Mouse (Mus musculus): Measurements from ENCODE around the gene Abcc4.

Abcc4 gene

GRCm38 (mm10) chr14:118712889-118713288 is 6.9 kb upstream of the Abcc4 start:
- no peak for DNase-seq (ENCODE audit: low read depth, low spot score)

- DNase-seq (ENCODE audit: low read depth, low spot score), result no peak
Measured at GRCm38 (mm10) chr14:118710945-118711344, 4.9 kb upstream of the Abcc4 start.

GRCm38 (mm10) chr14:118709736-118710135 is 3.7 kb upstream of the Abcc4 start:
- DNase-seq (ENCODE audit: low read depth, low spot score), result peak; percentile 37

- no peak for DNase-seq (ENCODE audit: low read depth, low spot score)
Measured at GRCm38 (mm10) chr14:118708126-118708525, 2.1 kb upstream of the Abcc4 start.

GRCm38 (mm10) chr14:118706962-118707361 is 943 bp upstream of the Abcc4 start:
- no peak for DNase-seq (ENCODE audit: low read depth, low spot score)

GRCm38 (mm10) chr14:118705465-118705807 is 583 bp downstream of the Abcc4 start:
- no peak for DNase-seq (ENCODE audit: low read depth, low spot score)

- no peak for DNase-seq (ENCODE audit: low read depth, low spot score)
Measured at GRCm38 (mm10) chr14:118703363-118703762, 2.7 kb downstream of the Abcc4 start.

GRCm38 (mm10) chr14:118701991-118702608 is 3.9 kb downstream of the Abcc4 start:
- no peak for DNase-seq (ENCODE audit: low read depth, low spot score)

GRCm38 (mm10) chr14:118700576-118700975 is 5.4 kb downstream of the Abcc4 start:
- DNase-seq (ENCODE audit: low read depth, low spot score), result no peak

- DNase-seq (ENCODE audit: low read depth, low spot score), result no peak
Measured at GRCm38 (mm10) chr14:118699963-118700362, 6.1 kb downstream of the Abcc4 start.

- DNase-seq (ENCODE audit: low read depth, low spot score), result no peak
Measured at GRCm38 (mm10) chr14:118699508-118699907, 6.5 kb downstream of the Abcc4 start.

- no peak for DNase-seq (ENCODE audit: low read depth, low spot score)
Measured at GRCm38 (mm10) chr14:118696556-118697289, 9.3 kb downstream of the Abcc4 start.

GRCm38 (mm10) chr14:118695866-118696265 is 10.2 kb downstream of the Abcc4 start:
- DNase-seq (ENCODE audit: low read depth, low spot score), result no peak

GRCm38 (mm10) chr14:118694321-118694720 is 11.7 kb downstream of the Abcc4 start:
- DNase-seq (ENCODE audit: low read depth, low spot score), result no peak

GRCm38 (mm10) chr14:118691910-118692309 is 14.1 kb downstream of the Abcc4 start:
- no peak for DNase-seq (ENCODE audit: low read depth, low spot score)

- DNase-seq (ENCODE audit: low read depth, low spot score), result no peak
Measured at GRCm38 (mm10) chr14:118691404-118691803, 14.6 kb downstream of the Abcc4 start.

GRCm38 (mm10) chr14:118690921-118691320 is 15.1 kb downstream of the Abcc4 start:
- DNase-seq (ENCODE audit: low read depth, low spot score), result no peak

GRCm38 (mm10) chr14:118690336-118690735 is 15.7 kb downstream of the Abcc4 start:
- DNase-seq (ENCODE audit: low read depth, low spot score), result no peak

- no peak for DNase-seq (ENCODE audit: low read depth, low spot score)
Measured at GRCm38 (mm10) chr14:118688643-118689042, 17.4 kb downstream of the Abcc4 start.

- DNase-seq (ENCODE audit: low read depth, low spot score), result no peak
Measured at GRCm38 (mm10) chr14:118686861-118687260, 19.2 kb downstream of the Abcc4 start.

- no peak for DNase-seq (ENCODE audit: low read depth, low spot score)
Measured at GRCm38 (mm10) chr14:118685572-118685971, 20.4 kb downstream of the Abcc4 start.

- no peak for DNase-seq (ENCODE audit: low read depth, low spot score)
Measured at GRCm38 (mm10) chr14:118682339-118683034, 23.5 kb downstream of the Abcc4 start.

- DNase-seq (ENCODE audit: low read depth, low spot score), result no peak
Measured at GRCm38 (mm10) chr14:118681087-118681486, 24.9 kb downstream of the Abcc4 start.

Data from retina, postnatal 7 days (tissue).